Mouse (Mus musculus): ENCODE measurements around the gene Dnah12. TPM values are rescaled to one million over a fixed set of nuclear protein-coding genes. Genes with fewer than 3 reads are reported as not detected.

The Dnah12 gene
- total and polyA plus RNA-seq, 3 experiments = 0.04 to 0.10 TPM; not detected in 1

GRCm38 (mm10) chr14:26645989-26646650 is 47.0 kb upstream of the Dnah12 start (continued):
- no peak for TF ChIP-seq HCFC1 (IDR thresholded peaks at IDR 0.05; ENCODE audit: low read depth, low read length)
- no peak for TF ChIP-seq E2F4 (IDR thresholded peaks at IDR 0.05; ENCODE audit: borderline replicate concordance, low read depth, low read length)
- no peak for TF ChIP-seq ZKSCAN1 (IDR thresholded peaks at IDR 0.05; ENCODE audit: low read depth, low read length)

DNA sequence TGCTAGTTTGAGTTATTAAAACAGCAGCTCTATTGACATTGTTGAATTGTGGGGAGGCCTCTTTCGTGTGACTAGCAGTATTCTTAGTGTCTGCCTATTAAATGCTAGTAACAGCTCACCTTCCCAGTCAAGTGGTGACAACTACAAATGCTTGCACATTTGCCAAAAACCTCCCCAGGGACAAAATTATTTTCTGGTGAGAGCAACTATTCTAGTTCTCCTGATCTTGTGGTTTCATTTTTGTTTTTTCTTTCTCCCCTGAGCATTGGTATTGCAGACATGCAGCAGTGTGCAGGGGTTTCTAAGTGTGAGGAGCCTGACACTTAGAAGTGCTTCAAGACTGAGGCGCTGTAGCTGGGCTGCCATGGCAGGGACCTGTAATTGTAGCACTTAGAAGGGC is 45.3 kb upstream of the Dnah12 start:
- peaks cover 3 to 7% of the 10 kb centered on the region in 2 experiments for H3K4me1 ChIP-seq (ENCODE audit: control insufficient read depth in 1 of 2, insufficient read depth in 2 of 2, low read length in 2 of 2)
- TF ChIP-seq USF2 (IDR thresholded peaks at IDR 0.05; ENCODE audit: borderline replicate concordance in 1 of 2, insufficient read depth in 1 of 2, low read depth in 1 of 2, low read length in 2 of 2) (no peak), MAX (IDR thresholded peaks at IDR 0.05; ENCODE audit: low read length) (no peak), ZC3H11A (IDR thresholded peaks at IDR 0.05; ENCODE audit: low read depth, low read length) (no peak), TAL1 (IDR thresholded peaks at IDR 0.05; ENCODE audit: low read length) (no peak), MAZ (IDR thresholded peaks at IDR 0.05; ENCODE audit: low read depth, low read length) (no peak), GATA1 (IDR thresholded peaks at IDR 0.05; ENCODE audit: low read depth, low read length) (no peak), NRF1 (IDR thresholded peaks at IDR 0.05; ENCODE audit: insufficient read depth, low read depth, low read length, poor library complexity, severe bottlenecking) (no peak), KAT2A (conservative IDR thresholded peaks at IDR 0.05; ENCODE audit: low read depth, low read length) (no peak), ELF1 (IDR thresholded peaks at IDR 0.05; ENCODE audit: low read depth, low read length) (no peak), UBTF (IDR thresholded peaks at IDR 0.05; ENCODE audit: borderline replicate concordance, insufficient read depth, low read depth, low read length) (no peak), USF1 (IDR thresholded peaks at IDR 0.05; ENCODE audit: low read depth, low read length) (no peak), BHLHE40 (IDR thresholded peaks at IDR 0.05; ENCODE audit: borderline replicate concordance, low read depth, low read length) (no peak), RAD21 (IDR thresholded peaks at IDR 0.05; ENCODE audit: low read depth, low read length) (no peak), TCF12 (IDR thresholded peaks at IDR 0.05; ENCODE audit: low read depth, low read length) (no peak), MYB (IDR thresholded peaks at IDR 0.05; ENCODE audit: low read depth, low read length) (no peak), NELFE (IDR thresholded peaks at IDR 0.05; ENCODE audit: low read depth, low read length) (no peak), SMC3 (IDR thresholded peaks at IDR 0.05; ENCODE audit: low read depth, low read length) (no peak), JUND (IDR thresholded peaks at IDR 0.05; ENCODE audit: low read depth, low read length) (no peak)
- no peak for DNase-seq (ENCODE audit: low read depth, low spot score)
- no peak overlapping the region for H3K4me3 ChIP-seq (ENCODE audit: control insufficient read depth in 1 of 2, insufficient read depth in 1 of 2, low read depth in 2 of 2, low read length in 2 of 2)
- H3K9me3 ChIP-seq (replicated peaks; ENCODE audit: insufficient read depth, low read length) = no peaks in the 10 kb centered on the region
- H3K27me3 ChIP-seq (ENCODE audit: control insufficient read depth in 1 of 2, insufficient read depth in 2 of 2, low read length in 2 of 2) = no peaks in the 10 kb centered on the region
- no peak overlapping the region for H3K9ac ChIP-seq (ENCODE audit: control insufficient read depth, low read depth, low read length, poor library complexity, severe bottlenecking)
- peaks cover 26% of the 10 kb centered on the region for H3K79me2 ChIP-seq (ENCODE audit: control insufficient read depth, insufficient read depth, low read length, poor library complexity)
- no peak overlapping the region for H3K27ac ChIP-seq (ENCODE audit: control insufficient read depth, low read depth, low read length)
- peaks cover 8 to 47% of the 10 kb centered on the region in 2 experiments for H3K36me3 ChIP-seq (ENCODE audit: control insufficient read depth in 1 of 2, insufficient read depth in 2 of 2, low read length in 2 of 2)

All from MEL (cell line).